Mouse (Mus musculus) WW6 (cell line): ENCODE results near the gene Cftr.
A peak's percentile ranks its signal among the peaks of the same experiment; 100 is the strongest.

Source experiments
- DNase-seq: peaks from one replicate; pipeline ENCODE4 v3.0.0-alpha.2; 2013; ENCODE audit warnings: low read depth, low spot score

Cftr gene

GRCm38 (mm10) chr6:18170311-18170922, at the start of gene Cftr:
TSS of gene Cftr (plus strand) at chr6:18170687.
- no peak for DNase-seq

- DNase-seq: no peak
These were observed 43.1 kb upstream of the Cftr start for GRCm38 (mm10) chr6:18127206-18127983.

- DNase-seq: no peak
These were observed 42.4 kb upstream of the Cftr start for GRCm38 (mm10) chr6:18128059-18128458.

GRCm38 (mm10) chr6:18135246-18135645, 35.2 kb upstream of the Cftr start:
- DNase-seq: no peak

- no peak for DNase-seq
These were observed 17.5 kb upstream of the Cftr start for GRCm38 (mm10) chr6:18153031-18153430.

DNA sequence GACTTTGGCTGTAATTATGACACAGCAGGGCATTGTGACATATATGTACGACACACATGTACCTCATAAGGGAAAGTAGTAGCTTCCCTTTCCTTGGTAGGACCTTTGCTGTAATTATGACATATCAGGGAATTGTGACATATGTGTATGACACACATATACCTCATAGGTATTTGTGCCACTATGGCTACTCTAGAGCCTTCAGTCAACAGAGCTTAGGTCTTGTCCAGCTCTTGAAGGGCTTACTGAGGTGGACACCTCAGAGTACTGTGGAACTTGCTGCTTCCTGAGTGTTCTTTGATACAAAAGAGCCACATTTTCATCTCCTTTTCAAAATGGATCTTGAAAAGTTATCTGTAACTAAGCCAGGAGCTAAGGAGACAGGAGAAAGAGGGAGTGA, 869 bp upstream of the Cftr start:
- no peak for DNase-seq

GRCm38 (mm10) chr6:18171614-18172013, 1.1 kb downstream of the Cftr start:
- no peak for DNase-seq

GRCm38 (mm10) chr6:18177509-18177908, 7.0 kb downstream of the Cftr start:
- no peak for DNase-seq

DNA sequence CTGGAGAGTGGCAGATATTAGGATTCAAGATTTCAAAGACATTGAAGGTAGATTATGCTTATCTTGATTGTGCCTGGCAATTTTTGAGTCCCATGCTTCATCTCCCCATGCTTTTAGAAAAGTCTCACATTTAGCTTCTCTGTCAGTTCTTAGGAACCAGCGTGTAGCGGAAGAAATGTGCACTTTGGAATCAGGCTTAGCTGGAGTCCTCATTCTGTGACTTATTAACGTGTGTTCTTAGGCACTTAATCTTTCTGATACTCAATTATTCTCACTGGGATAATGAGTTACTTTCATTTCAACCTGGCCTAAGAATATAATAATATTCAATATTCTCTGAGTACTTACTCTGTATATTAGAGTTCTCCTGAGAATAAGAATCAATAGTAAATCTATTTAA, 10.2 kb downstream of the Cftr start:
- DNase-seq: no peak

- DNase-seq: no peak
These were observed 12.4 kb downstream of the Cftr start for GRCm38 (mm10) chr6:18182903-18183302.

- DNase-seq: no peak
These were observed 50.2 kb downstream of the Cftr start for GRCm38 (mm10) chr6:18220691-18221090.

- no peak for DNase-seq
These were observed 52.7 kb downstream of the Cftr start for GRCm38 (mm10) chr6:18223206-18223605.

- peak; percentile 58 for DNase-seq
These were observed 54.7 kb downstream of the Cftr start for GRCm38 (mm10) chr6:18225157-18225556.

- DNase-seq: no peak
These were observed 76.0 kb downstream of the Cftr start for GRCm38 (mm10) chr6:18246495-18246894.

GRCm38 (mm10) chr6:18247891-18248463, 77.5 kb downstream of the Cftr start:
- no peak for DNase-seq

DNA sequence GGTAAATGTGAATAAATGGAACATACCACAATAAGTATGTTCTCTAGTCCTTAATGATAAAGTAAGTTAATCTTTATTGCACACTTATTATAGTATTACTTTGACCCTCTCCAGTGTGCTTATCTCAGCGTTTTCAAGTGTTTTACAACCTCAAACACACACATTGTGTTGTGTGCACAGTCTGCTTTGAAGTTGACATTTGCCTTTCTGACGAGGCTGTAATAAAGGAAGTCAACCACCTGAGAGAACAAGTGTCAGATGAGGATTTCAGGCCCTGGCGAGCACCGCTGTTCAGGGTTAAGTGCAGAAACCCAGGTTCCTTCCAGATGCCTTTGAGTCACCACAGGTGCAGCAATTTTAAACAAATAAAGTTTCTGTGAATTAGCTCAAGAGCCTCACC, 78.0 kb downstream of the Cftr start:
- DNase-seq: no peak

GRCm38 (mm10) chr6:18254586-18254985, 84.1 kb downstream of the Cftr start:
- no peak for DNase-seq

- DNase-seq: no peak
These were observed 100.5 kb downstream of the Cftr start for GRCm38 (mm10) chr6:18270983-18271382.

DNA sequence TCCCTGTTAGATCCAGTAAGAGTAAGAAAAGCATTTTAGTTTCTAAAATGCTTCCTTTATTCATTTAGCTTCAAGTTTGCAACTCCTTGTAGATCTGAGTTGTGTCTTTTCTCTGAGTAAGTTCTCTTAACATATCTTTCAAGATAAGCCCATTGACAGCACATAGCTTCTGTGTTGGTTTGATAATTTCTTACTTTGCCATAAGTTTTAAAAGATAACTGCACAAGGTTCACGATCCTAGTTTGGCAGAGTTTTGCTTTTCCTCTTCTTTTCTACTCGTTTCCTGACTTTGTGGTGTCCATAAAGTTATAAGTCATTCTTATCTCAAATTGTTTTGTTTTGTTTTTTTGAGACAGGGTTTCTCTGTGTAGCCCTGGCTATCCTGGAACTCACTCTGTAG, 130.3 kb downstream of the Cftr start:
- DNase-seq: no peak

DNA sequence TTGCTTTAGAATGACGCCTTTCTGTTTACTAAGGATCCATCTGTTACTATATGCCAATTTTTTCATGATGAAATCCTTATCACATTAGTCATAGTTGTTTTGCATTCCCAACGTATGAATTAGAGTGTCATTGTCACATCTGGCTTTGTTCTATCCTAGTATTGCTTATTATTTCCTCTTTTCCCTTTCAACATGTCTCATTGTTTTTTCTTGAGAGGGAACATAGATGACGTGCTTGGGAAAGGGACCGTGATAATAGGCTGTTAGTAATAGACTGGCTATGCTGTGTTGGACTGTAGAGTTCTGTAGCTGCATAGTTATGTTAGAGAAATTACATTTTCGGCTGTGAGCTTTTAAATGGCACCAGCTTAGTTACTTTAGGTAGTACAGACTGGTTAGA, 131.6 kb downstream of the Cftr start:
- DNase-seq: no peak

- no peak for DNase-seq
These were observed 132.7 kb downstream of the Cftr start for GRCm38 (mm10) chr6:18303228-18303627.

DNA sequence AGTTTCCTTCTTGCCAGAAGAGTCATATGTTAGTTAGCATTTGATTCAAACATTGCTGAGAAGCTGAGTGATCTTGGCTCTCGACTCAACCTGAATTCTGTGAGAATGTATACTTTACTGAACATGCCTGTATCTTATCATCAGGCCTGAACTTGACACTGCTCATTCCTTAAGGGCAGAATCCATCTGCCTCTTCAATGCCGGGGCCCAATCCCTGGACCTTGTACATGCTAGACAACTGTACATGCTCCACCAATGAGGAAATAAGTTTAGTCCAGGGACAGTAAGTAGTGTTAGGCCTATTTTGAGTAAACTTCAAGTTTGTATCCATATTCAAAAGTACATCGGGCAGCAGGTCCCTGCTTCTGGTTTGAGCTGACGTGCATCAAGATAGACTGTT, 134.6 kb downstream of the Cftr start:
- no peak for DNase-seq

DNA sequence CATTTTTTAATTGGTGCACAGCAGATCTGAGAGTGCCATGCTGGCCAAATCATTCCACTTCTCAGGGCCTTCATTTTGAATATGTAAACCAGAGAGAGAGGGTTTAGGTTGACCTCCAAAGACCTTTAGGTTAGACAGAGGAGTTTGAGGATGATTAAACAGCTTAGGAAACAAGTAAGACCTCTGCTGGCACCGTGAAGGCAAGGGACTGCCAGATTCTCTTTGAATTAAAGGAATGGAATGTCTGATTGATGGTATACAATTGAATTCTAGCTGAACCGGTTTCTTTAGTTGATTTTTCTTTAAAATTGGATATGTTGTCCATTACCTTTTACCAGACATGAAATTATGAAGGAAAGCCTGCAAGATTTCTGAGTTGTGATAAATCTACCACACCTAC, 140.5 kb downstream of the Cftr start:
- DNase-seq: no peak
